ENCODE assay signal across 10 mouse cellular contexts in genomic region chr4:130805746-130806145, GRCm38 (mm10). TPM values are rescaled to one million over a fixed set of nuclear protein-coding genes. Genes with fewer than 3 reads are reported as not detected.
DNase-seq lines count a peak whose midpoint lies in the region; ATAC-seq and TF ChIP-seq lines count a peak whose summit lies in the region.
"Had no signal": no experiment of that assay in that cellular context is flagged by ENCODE, and none has a peak within 500 bp of the region (broad histone marks: within the 10 kb centered on the region; RNA-seq: fewer than 3 reads in every experiment).

No protein-coding gene starts in this region.

- no peak overlapping the region for H3K9ac ChIP-seq in hindbrain, embryonic 15.5 days
- no peak overlapping the region for H3K9ac ChIP-seq in neural tube, embryonic 13.5 days
- H3K9ac ChIP-seq in lung, postnatal 0 days (replicated peaks; ENCODE audit: low read depth): no peak overlapping the region

- no peak for TF ChIP-seq EP300 in lung, postnatal 0 days (IDR thresholded peaks at IDR 0.05)

- intact Hi-C loops in left cerebral cortex, adult 2 months (cut with DNase I): no loop called here

- no peak for TF ChIP-seq CTCF in left cerebral cortex, adult 2 months (IDR thresholded peaks at IDR 0.05)
- no peak for TF ChIP-seq CTCF in lung, postnatal 0 days (IDR thresholded peaks at IDR 0.05)

- ATAC-seq in hindbrain, embryonic 15.5 days (ENCODE audit: low FRiP score, low read depth): no peak
- no peak for ATAC-seq in neural tube, embryonic 13.5 days (ENCODE audit: low read depth)
- ATAC-seq in lung, postnatal 0 days: no peak

- no peaks in the 10 kb centered on the region for H3K27me3 ChIP-seq in hindbrain, embryonic 15.5 days
- H3K27me3 ChIP-seq in neural tube, embryonic 13.5 days: no peaks in the 10 kb centered on the region
- no peaks in the 10 kb centered on the region for H3K27me3 ChIP-seq in lung, postnatal 0 days (replicated peaks; ENCODE audit: insufficient read depth, low read length)
- H3K27me3 ChIP-seq: heart, embryonic 13.5 days; limb, embryonic 12.5 days had no signal

- 43% methylated on average over 7 of the region's 7 CpGs for WGBS in hindbrain, embryonic 15.5 days
- 66% methylated on average over 7 of the region's 7 CpGs for WGBS in neural tube, embryonic 13.5 days
- WGBS in lung, postnatal 0 days: 80% methylated on average over 7 of the region's 7 CpGs

- no peak overlapping the region; the same call in 1 of the 2 replicates for H3K4me2 ChIP-seq in hindbrain, embryonic 15.5 days
- no peak overlapping the region for H3K4me2 ChIP-seq in neural tube, embryonic 13.5 days
- no peak overlapping the region for H3K4me2 ChIP-seq in lung, postnatal 0 days (replicated peaks; ENCODE audit: low read depth, low read length)
- H3K4me2 ChIP-seq: heart, embryonic 13.5 days; limb, embryonic 12.5 days had no signal

- no peaks in the 10 kb centered on the region for H3K9me3 ChIP-seq in hindbrain, embryonic 15.5 days
- H3K9me3 ChIP-seq in neural tube, embryonic 13.5 days: no peaks in the 10 kb centered on the region
- no peaks in the 10 kb centered on the region for H3K9me3 ChIP-seq in lung, postnatal 0 days (ENCODE audit: low read length)
- H3K9me3 ChIP-seq: heart, embryonic 13.5 days; limb, embryonic 12.5 days had no signal

- peak; percentile 42 for DNase-seq in adrenal gland, adult 2 months
- no peak for DNase-seq in adrenal gland, postnatal 25 days
- no peak for DNase-seq in left cerebral cortex, adult 2 months (ENCODE audit: extremely low spot score in 1 of 2, low spot score in 2 of 2)
- DNase-seq in left cerebral cortex, adult 18-20 months (ENCODE audit: low spot score in 2 of 2): no peak
- DNase-seq in lung, postnatal 0 days (ENCODE audit: low spot score): no peak
- DNase-seq in layer of hippocampus, adult 11-12 months (ENCODE audit: low spot score): no peak

- no peaks in the 10 kb centered on the region for H3K36me3 ChIP-seq in hindbrain, embryonic 15.5 days
- H3K36me3 ChIP-seq in neural tube, embryonic 13.5 days: no peaks in the 10 kb centered on the region
- no peaks in the 10 kb centered on the region for H3K36me3 ChIP-seq in lung, postnatal 0 days (ENCODE audit: insufficient read depth, low read length)
- H3K36me3 ChIP-seq: heart, embryonic 13.5 days; limb, embryonic 12.5 days had no signal

- H3K27ac ChIP-seq in left cerebral cortex, adult 2 months: peak overlapping the region; percentile 51
- peak overlapping the region; percentile 85 for H3K27ac ChIP-seq in hindbrain, embryonic 15.5 days (replicated peaks)
- H3K27ac ChIP-seq in neural tube, embryonic 13.5 days (replicated peaks): peak overlapping the region; percentile 87
- no peak overlapping the region for H3K27ac ChIP-seq in lung, postnatal 0 days (ENCODE audit: low read length)
- H3K27ac ChIP-seq: heart, embryonic 13.5 days; limb, embryonic 12.5 days had no signal

- no peak overlapping the region for H3K4me3 ChIP-seq in left cerebral cortex, adult 2 months
- H3K4me3 ChIP-seq in hindbrain, embryonic 15.5 days: no peak overlapping the region
- H3K4me3 ChIP-seq in neural tube, embryonic 13.5 days: no peak overlapping the region
- no peak overlapping the region for H3K4me3 ChIP-seq in lung, postnatal 0 days (ENCODE audit: low read depth, low read length)
- H3K4me3 ChIP-seq: heart, embryonic 13.5 days; limb, embryonic 12.5 days had no signal

- H3K4me1 ChIP-seq in hindbrain, embryonic 15.5 days (replicated peaks): peaks cover 78% of the 10 kb centered on the region
- peaks cover 78% of the 10 kb centered on the region for H3K4me1 ChIP-seq in neural tube, embryonic 13.5 days (replicated peaks)
- no peaks in the 10 kb centered on the region for H3K4me1 ChIP-seq in lung, postnatal 0 days (ENCODE audit: insufficient read depth, low read depth, low read length)

RNA-seq across cellular contexts. Expression of gene Sdc3, which starts 13.4 kb away (rescaled TPM):
- 100 to 1,000 TPM; 324 to 579 TPM for total RNA-seq in adrenal gland, adult 2 months (2021)
- 702 and 1,082 TPM in 2 replicates for polyA plus RNA-seq in adrenal gland, adult 2 months (2012; rRNA removed)
- total RNA-seq in adrenal gland, postnatal 25 days (2021): 425 and 496 TPM in 2 replicates
- total RNA-seq in left cerebral cortex, adult 2 months (2021): 100 to 1,000 TPM; 136 to 167 TPM
- 100 to 1,000 TPM; 150 to 156 TPM for total RNA-seq in left cerebral cortex, adult 18-20 months (2021)
- polyA plus RNA-seq in hindbrain, embryonic 15.5 days (2015; fragmentation: Nextera tagmentation; extraction: Ambion mirVana): 146 and 182 TPM in 2 replicates
- 76.9 and 78.8 TPM in 2 replicates for polyA plus RNA-seq in neural tube, embryonic 13.5 days (2015; fragmentation: Nextera tagmentation; extraction: Ambion mirVana)
- polyA plus RNA-seq in lung, postnatal 0 days (2015; fragmentation: Nextera tagmentation; extraction: Ambion mirVana): 10.4 and 10.5 TPM in 2 replicates
